Mouse (Mus musculus) neural tube, embryonic 11.5 days (tissue): ENCODE results near the gene Slc4a1ap. TPM values are rescaled to one million over a fixed set of nuclear protein-coding genes. Genes with fewer than 3 reads are reported as not detected.

ENCODE experiments used
- ATAC-seq: fragments of 200-750 bp; cut with Nextera tagmentation; 2 replicates; pipeline ENCODE4 v1.8.0; 2017; ENCODE audit warnings: moderate number of reproducible peaks, mild to moderate bottlenecking, moderate TSS enrichment, moderate library complexity; ENCODE audit not compliant: insufficient read depth, low FRiP score, low TSS enrichment
- DNase-seq: peaks from one replicate; pipeline ENCODE4 v3.0.0-alpha.2; 2015; ENCODE audit warnings: low spot score
- H3K27ac ChIP-seq: fragments of 300-500 bp; sonication (generic); 2 replicates; pipeline ENCODE4 v1.5.1; 2014; ENCODE audit warnings: low read depth, mild to moderate bottlenecking, low read length
- H3K27me3 ChIP-seq: fragments of 300-500 bp; sonication (generic); 2 replicates; pipeline ENCODE4 v1.6.1; 2014; ENCODE audit warnings: mild to moderate bottlenecking, low read length, mixed read lengths; ENCODE audit not compliant: control insufficient read depth, insufficient read depth
- H3K36me3 ChIP-seq: fragments of 300-500 bp; sonication (generic); 2 replicates; pipeline ENCODE4 v1.6.1; 2014; ENCODE audit warnings: mild to moderate bottlenecking, low read length, moderate library complexity, mixed read lengths; ENCODE audit not compliant: control insufficient read depth, insufficient read depth
- H3K4me1 ChIP-seq: fragments of 300-500 bp; sonication (generic); 2 replicates; pipeline ENCODE4 v1.6.1; 2014; ENCODE audit warnings: low read length, mixed read lengths; ENCODE audit not compliant: control insufficient read depth, insufficient read depth
- H3K4me2 ChIP-seq: fragments of 300-500 bp; sonication (generic); 2 replicates; pipeline ENCODE4 v1.6.1; 2014; ENCODE audit warnings: low read depth, mild to moderate bottlenecking, moderate library complexity
- H3K4me3 ChIP-seq: fragments of 300-500 bp; sonication (generic); 2 replicates; pipeline ENCODE4 v1.5.1; 2014; ENCODE audit warnings: low read depth, low read length
- H3K9ac ChIP-seq: fragments of 300-500 bp; sonication (generic); 2 replicates; pipeline ENCODE4 v1.6.1; 2014; ENCODE audit warnings: mild to moderate bottlenecking, low read length
- H3K9me3 ChIP-seq: fragments of 300-500 bp; sonication (generic); 2 replicates; pipeline ENCODE4 v1.6.1; 2016; ENCODE audit warnings: low read length; ENCODE audit not compliant: control insufficient read depth
- WGBS: fragments of 180-500 bp; shearing (Covaris S2); extraction: QIAGEN DNeasy Blood & Tissue Kit; methylation state at CpG from one replicate; pipeline ENCODE4 v1.1.7; 2014; 5-methylcytosine and 5-hydroxymethylcytosine counted together
- polyA plus RNA-seq: library from polyadenylated mRNA; unstranded; fragments of >200 nt; fragmentation: Nextera tagmentation; extraction: Ambion mirVana; gene quantifications from 2 replicates; pipeline ENCODE4 v1.2.1, GENCODE M21; 2014

The Slc4a1ap gene
- polyA plus RNA-seq, 1 experiment from 2014 or later = 35.4 TPM

GRCm38 (mm10) chr5:31563496-31563895 lies 36.7 kb downstream of the Slc4a1ap start:
- DNase-seq (peak; percentile 82), ATAC-seq (no peak)
- Histone ChIP-seq H3K27ac (no peak overlapping the region), H3K4me1 (no peaks in the 10 kb centered on the region), H3K27me3 (no peaks in the 10 kb centered on the region), H3K4me3 (no peak overlapping the region), H3K4me2 (no peak overlapping the region), H3K9me3 (no peaks in the 10 kb centered on the region), H3K9ac (no peak overlapping the region), H3K36me3 (peaks cover 3% of the 10 kb centered on the region; the same call in 1 of the 2 replicates)
- WGBS = 5% methylated on average over 6 of the region's 6 CpGs

GRCm38 (mm10) chr5:31563905-31564304 lies 37.1 kb downstream of the Slc4a1ap start:
- no peaks in the 10 kb centered on the region for H3K27me3 ChIP-seq
- H3K9ac ChIP-seq = no peak overlapping the region
- H3K4me2 ChIP-seq = no peak overlapping the region
- DNase-seq (no peak), ATAC-seq (no peak)
- H3K27ac ChIP-seq = no peak overlapping the region
- H3K4me1 ChIP-seq = no peaks in the 10 kb centered on the region
- H3K36me3 ChIP-seq = peaks cover 3% of the 10 kb centered on the region; the same call in 1 of the 2 replicates
- no peaks in the 10 kb centered on the region for H3K9me3 ChIP-seq
- 42% methylated on average over 7 of the region's 7 CpGs for WGBS
- no peak overlapping the region for H3K4me3 ChIP-seq

GRCm38 (mm10) chr5:31564976-31565375 lies 38.2 kb downstream of the Slc4a1ap start:
- WGBS = 87% methylated on average over 4 of the region's 4 CpGs
- no peak for DNase-seq

GRCm38 (mm10) chr5:31566026-31566425 lies 39.2 kb downstream of the Slc4a1ap start:
- H3K9me3 ChIP-seq = no peaks in the 10 kb centered on the region
- 90% methylated on average over 7 of the region's 7 CpGs for WGBS
- no peak overlapping the region for H3K9ac ChIP-seq
- H3K4me1 ChIP-seq = no peaks in the 10 kb centered on the region
- no peak overlapping the region for H3K4me3 ChIP-seq
- DNase-seq (no peak), ATAC-seq (no peak)
- no peak overlapping the region for H3K4me2 ChIP-seq
- no peaks in the 10 kb centered on the region; the same call in 1 of the 2 replicates for H3K36me3 ChIP-seq
- H3K27ac ChIP-seq = no peak overlapping the region
- no peaks in the 10 kb centered on the region for H3K27me3 ChIP-seq

More at GRCm38 (mm10) chr5:31564976-31565375, 38.2 kb downstream of the Slc4a1ap start:
- H3K4me2 ChIP-seq = no peak overlapping the region
- no peak for ATAC-seq
- no peaks in the 10 kb centered on the region for H3K9me3 ChIP-seq
- no peaks in the 10 kb centered on the region for H3K4me1 ChIP-seq
- H3K27me3 ChIP-seq = no peaks in the 10 kb centered on the region
- no peak overlapping the region for H3K4me3 ChIP-seq
- H3K27ac ChIP-seq = no peak overlapping the region
- H3K36me3 ChIP-seq = peaks cover 3% of the 10 kb centered on the region; the same call in 1 of the 2 replicates
- no peak overlapping the region for H3K9ac ChIP-seq

- Histone ChIP-seq H3K36me3 (no peaks in the 10 kb centered on the region; the same call in 1 of the 2 replicates), H3K27me3 (no peaks in the 10 kb centered on the region), H3K4me3 (no peak overlapping the region), H3K9me3 (no peaks in the 10 kb centered on the region), H3K27ac (no peak overlapping the region), H3K4me1 (no peaks in the 10 kb centered on the region), H3K4me2 (no peak overlapping the region), H3K9ac (no peak overlapping the region)
- ATAC-seq (no peak), DNase-seq (no peak)
- WGBS = 45% methylated on average over 3 of the region's 3 CpGs
These were observed 39.7 kb downstream of the Slc4a1ap start for GRCm38 (mm10) chr5:31566457-31566856.

- no peaks in the 10 kb centered on the region for H3K9me3 ChIP-seq
- H3K4me2 ChIP-seq = no peak overlapping the region
- DNase-seq = no peak
- no peaks in the 10 kb centered on the region; the same call in 1 of the 2 replicates for H3K36me3 ChIP-seq
- no peak overlapping the region for H3K27ac ChIP-seq
- WGBS = 89% methylated on average over 5 of the region's 5 CpGs
- no peaks in the 10 kb centered on the region for H3K27me3 ChIP-seq
- no peaks in the 10 kb centered on the region for H3K4me1 ChIP-seq
- no peak for ATAC-seq
- no peak overlapping the region for H3K9ac ChIP-seq
- H3K4me3 ChIP-seq = no peak overlapping the region
These were observed 41.3 kb downstream of the Slc4a1ap start for GRCm38 (mm10) chr5:31567951-31568657.

GRCm38 (mm10) chr5:31571023-31571608 lies 44.3 kb downstream of the Slc4a1ap start:
- H3K9ac ChIP-seq = no peak overlapping the region
- DNase-seq = no peak
- H3K36me3 ChIP-seq = no peaks in the 10 kb centered on the region
- ATAC-seq = no peak
- 17% methylated on average over 19 of the region's 20 CpGs for WGBS
- H3K27me3 ChIP-seq = no peaks in the 10 kb centered on the region
- H3K4me1 ChIP-seq = no peaks in the 10 kb centered on the region
- no peak overlapping the region for H3K4me2 ChIP-seq
- no peak overlapping the region for H3K27ac ChIP-seq
- no peak overlapping the region for H3K4me3 ChIP-seq
- H3K9me3 ChIP-seq = no peaks in the 10 kb centered on the region

- ATAC-seq (no peak), DNase-seq (no peak)
- 91% methylated on average over 3 of the region's 3 CpGs for WGBS
- H3K27ac ChIP-seq = no peak overlapping the region
- no peaks in the 10 kb centered on the region for H3K27me3 ChIP-seq
- H3K4me2 ChIP-seq = no peak overlapping the region
- no peak overlapping the region for H3K9ac ChIP-seq
- H3K4me3 ChIP-seq = no peak overlapping the region
- H3K4me1 ChIP-seq = no peaks in the 10 kb centered on the region
- no peaks in the 10 kb centered on the region for H3K36me3 ChIP-seq
- no peaks in the 10 kb centered on the region for H3K9me3 ChIP-seq
These were observed 46.9 kb downstream of the Slc4a1ap start for GRCm38 (mm10) chr5:31573722-31574121.

- no peaks in the 10 kb centered on the region for H3K27me3 ChIP-seq
- H3K4me3 ChIP-seq = no peak overlapping the region
- DNase-seq (no peak), ATAC-seq (no peak)
- no peaks in the 10 kb centered on the region for H3K4me1 ChIP-seq
- WGBS = 78% methylated on average over 5 of the region's 7 CpGs
- no peaks in the 10 kb centered on the region for H3K9me3 ChIP-seq
- H3K36me3 ChIP-seq = no peaks in the 10 kb centered on the region
- no peak overlapping the region for H3K4me2 ChIP-seq
- H3K27ac ChIP-seq = no peak overlapping the region
- no peak overlapping the region for H3K9ac ChIP-seq
These were observed 49.8 kb downstream of the Slc4a1ap start for GRCm38 (mm10) chr5:31576539-31576975.
